Mouse (Mus musculus) limb, embryonic 14.5 days (tissue): Measurements from ENCODE around the gene Wnt2b. TPM values are rescaled to one million over a fixed set of nuclear protein-coding genes. Genes with fewer than 3 reads are reported as not detected.

Experiments
- ATAC-seq: fragments of 200-750 bp; cut with Nextera tagmentation; 2 replicates; pipeline ENCODE4 v1.8.0; 2017; ENCODE audit warnings: low read depth, moderate number of reproducible peaks, moderate TSS enrichment; ENCODE audit not compliant: low FRiP score
- DNase-seq: peaks from one replicate; pipeline ENCODE4 v3.0.0-alpha.2; 2015; ENCODE audit warnings: low spot score
- H3K27ac ChIP-seq: fragments of 300-500 bp; sonication (generic); replicated peaks from 2 replicates; pipeline ENCODE4 v1.5.1; 2014; ENCODE audit warnings: low read depth, mild to moderate bottlenecking, low read length, moderate library complexity, mixed read lengths
- H3K27me3 ChIP-seq: fragments of 300-500 bp; sonication (generic); 2 replicates; pipeline ENCODE4 v1.6.1; 2014; ENCODE audit warnings: low read length, mixed read lengths; ENCODE audit not compliant: control insufficient read depth, insufficient read depth
- H3K36me3 ChIP-seq: fragments of 300-500 bp; sonication (generic); 2 replicates; pipeline ENCODE4 v1.6.1; 2014; ENCODE audit warnings: mild to moderate bottlenecking, low read length, moderate library complexity, mixed read lengths; ENCODE audit not compliant: control insufficient read depth, insufficient read depth
- H3K4me1 ChIP-seq: fragments of 300-500 bp; sonication (generic); 2 replicates; pipeline ENCODE4 v1.6.1; 2014; ENCODE audit warnings: antibody characterized with exemption, low read length, mixed read lengths; ENCODE audit not compliant: control insufficient read depth, insufficient read depth
- H3K4me2 ChIP-seq: fragments of 300-500 bp; sonication (generic); replicated peaks from 2 replicates; pipeline ENCODE4 v1.6.1; 2014; ENCODE audit warnings: low read depth, mild to moderate bottlenecking, low read length, moderate library complexity; ENCODE audit not compliant: severe bottlenecking
- H3K4me3 ChIP-seq: fragments of 300-500 bp; sonication (generic); replicated peaks from 2 replicates; pipeline ENCODE4 v1.5.1; 2014; ENCODE audit warnings: low read length
- H3K9ac ChIP-seq: fragments of 300-500 bp; sonication (generic); 2 replicates; pipeline ENCODE4 v1.6.1; 2014; ENCODE audit warnings: mild to moderate bottlenecking, low read depth, low read length, moderate library complexity; ENCODE audit not compliant: severe bottlenecking
- H3K9me3 ChIP-seq: fragments of 300-500 bp; sonication (generic); 2 replicates; pipeline ENCODE4 v1.6.1; 2016; ENCODE audit warnings: low read length; ENCODE audit not compliant: control insufficient read depth
- POLR2A ChIP-seq: fragments of 200-500 bp; IDR thresholded peaks from 2 replicates; pipeline ENCODE4 v1.8.0; 2012; ENCODE audit warnings: inconsistent platforms, mild to moderate bottlenecking, moderate library complexity, borderline replicate concordance; ENCODE audit not compliant: insufficient read depth, insufficient read length; ENCODE audit errors: extremely low read depth
- WGBS: fragments of 180-500 bp; shearing (Covaris S2); extraction: QIAGEN DNeasy Blood & Tissue Kit; methylation state at CpG from one replicate; pipeline ENCODE4 v1.1.7; 2014; 5-methylcytosine and 5-hydroxymethylcytosine counted together
- polyA plus RNA-seq, 2 experiments: library from polyadenylated mRNA; depleted of rRNA in 1 of 2; stranded (reverse) in 1 of 2; unstranded in 1 of 2; fragments of >200 nt; fragmentation: Nextera tagmentation in 1 of 2; extraction: Ambion mirVana in 1 of 2; gene quantifications; 2 replicates each; pipeline versions ENCODE4 v1.2.1 to v1.2.3; 2012 to 2014

The Wnt2b gene
- polyA plus RNA-seq, 2 experiments = 1.5 to 3.1 TPM

GRCm38 (mm10) chr3:104954551-104954950 lies 7.2 kb downstream of the Wnt2b start:
- no peak for DNase-seq
- Histone ChIP-seq H3K36me3 (peaks cover 34% of the 10 kb centered on the region), H3K4me1 (no peaks in the 10 kb centered on the region), H3K9ac (no peak overlapping the region), H3K4me3 (no peak overlapping the region), H3K27ac (no peak overlapping the region), H3K4me2 (no peak overlapping the region), H3K9me3 (no peaks in the 10 kb centered on the region), H3K27me3 (peaks cover 7% of the 10 kb centered on the region; the same call in 1 of the 2 replicates)
- WGBS = 96% methylated on average over 15 of the region's 15 CpGs
- no peak for TF ChIP-seq POLR2A
- no peak for ATAC-seq

DNA sequence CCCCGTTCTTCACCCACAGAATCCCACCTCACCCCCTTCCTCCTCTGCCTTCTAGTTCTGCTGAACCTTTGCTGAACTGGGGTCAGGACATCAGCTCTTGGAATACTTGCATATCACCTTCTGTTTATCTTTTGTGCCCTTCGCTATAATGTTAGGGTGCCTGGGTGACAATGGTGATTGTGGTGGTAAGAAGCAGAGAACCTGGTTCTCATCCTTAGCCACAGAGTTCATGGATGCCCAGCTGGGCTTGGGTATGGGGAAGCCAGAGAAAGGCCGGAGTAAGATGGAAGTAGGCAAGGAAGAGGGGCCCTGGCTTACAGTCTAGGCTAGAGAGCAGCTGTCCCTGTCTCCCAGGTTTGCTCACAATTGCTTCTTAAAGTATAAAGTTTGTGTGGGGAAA lies 7.6 kb downstream of the Wnt2b start:
- Histone ChIP-seq H3K4me2 (no peak overlapping the region), H3K9me3 (no peaks in the 10 kb centered on the region), H3K36me3 (peaks cover 34% of the 10 kb centered on the region), H3K27ac (no peak overlapping the region), H3K4me3 (no peak overlapping the region), H3K27me3 (peaks cover 7% of the 10 kb centered on the region; the same call in 1 of the 2 replicates), H3K9ac (no peak overlapping the region), H3K4me1 (no peaks in the 10 kb centered on the region)
- ATAC-seq (no peak), DNase-seq (no peak)
- no peak for TF ChIP-seq POLR2A
- WGBS = 94% methylated on average over 3 of the region's 3 CpGs

- TF ChIP-seq POLR2A = no peak
- Histone ChIP-seq H3K27ac (no peak overlapping the region), H3K9ac (no peak overlapping the region), H3K9me3 (no peaks in the 10 kb centered on the region), H3K36me3 (peaks cover 39% of the 10 kb centered on the region), H3K4me2 (no peak overlapping the region), H3K4me3 (no peak overlapping the region), H3K4me1 (no peaks in the 10 kb centered on the region), H3K27me3 (no peaks in the 10 kb centered on the region)
- ATAC-seq (no peak), DNase-seq (no peak)
- WGBS = 89% methylated on average over 23 of the region's 23 CpGs
These were observed 8.6 kb downstream of the Wnt2b start for GRCm38 (mm10) chr3:104952891-104953670.

GRCm38 (mm10) chr3:104950926-104951325 lies 10.8 kb downstream of the Wnt2b start:
- Histone ChIP-seq H3K9me3 (no peaks in the 10 kb centered on the region), H3K36me3 (peaks cover 52% of the 10 kb centered on the region), H3K9ac (no peak overlapping the region), H3K27me3 (no peaks in the 10 kb centered on the region), H3K4me2 (no peak overlapping the region), H3K4me1 (no peaks in the 10 kb centered on the region), H3K27ac (no peak overlapping the region), H3K4me3 (no peak overlapping the region)
- TF ChIP-seq POLR2A = no peak
- ATAC-seq (no peak), DNase-seq (no peak)
- 97% methylated on average over 12 of the region's 12 CpGs for whole genome bisulfite sequencing

DNA sequence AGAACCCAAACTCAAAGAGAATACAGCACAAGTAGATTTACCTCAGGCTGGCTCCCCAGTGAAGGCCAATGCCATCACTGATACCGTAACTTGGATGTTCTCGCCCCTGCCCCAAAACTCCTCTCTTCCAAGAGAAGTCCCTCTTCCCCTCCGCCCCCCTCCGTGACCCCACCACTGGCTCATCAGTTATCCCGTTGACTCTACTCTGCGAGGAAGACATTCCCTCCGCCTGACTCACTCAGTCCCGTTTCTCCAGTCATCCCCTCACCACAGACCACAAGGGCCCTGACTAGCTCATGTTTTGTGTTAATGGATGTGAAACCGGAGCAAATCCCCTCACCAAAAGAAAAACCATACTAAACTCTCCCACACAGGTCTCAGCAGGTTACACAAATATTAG lies 16.8 kb downstream of the Wnt2b start:
- 83% methylated on average over 9 of the region's 9 CpGs for WGBS
- H3K27me3 ChIP-seq = no peaks in the 10 kb centered on the region
- ATAC-seq (no peak), DNase-seq (no peak)
- H3K4me1 ChIP-seq = peaks cover 22% of the 10 kb centered on the region
- H3K4me2 ChIP-seq = no peak overlapping the region
- peaks cover 31% of the 10 kb centered on the region for H3K36me3 ChIP-seq
- H3K9me3 ChIP-seq = no peaks in the 10 kb centered on the region
- no peak overlapping the region for H3K27ac ChIP-seq
- no peak for TF ChIP-seq POLR2A
- H3K9ac ChIP-seq = no peak overlapping the region
- no peak overlapping the region for H3K4me3 ChIP-seq
